Mouse (Mus musculus) spleen, adult 2 months (tissue): ENCODE data around the gene Lin28a.

Experiments
- CTCF ChIP-seq: fragments of 200-500 bp; IDR thresholded peaks from 2 replicates; pipeline ENCODE4 v1.5.1; 2011; ENCODE audit warnings: mild to moderate bottlenecking, inconsistent platforms; ENCODE audit not compliant: insufficient read depth, insufficient read length, insufficient replicate concordance; ENCODE audit errors: extremely low read depth
- POLR2A ChIP-seq: fragments of 200-500 bp; IDR thresholded peaks from 2 replicates; pipeline ENCODE4 v1.6.1; 2011; ENCODE audit warnings: low read depth, low read length, inconsistent platforms

GRCm38 (mm10) chr4:134058908-134059307, 40.3 kb upstream of the Lin28a start:
- TF ChIP-seq CTCF: no peak
- TF ChIP-seq POLR2A: no peak
